Mouse (Mus musculus) liver, adult 2 months (tissue): ENCODE measurements around the gene Nsfl1c. TPM values are rescaled to one million over a fixed set of nuclear protein-coding genes. Genes with fewer than 3 reads are reported as not detected.
A peak's percentile ranks its signal among the peaks of the same experiment; 100 is the strongest.

Source experiments
- DNase-seq: peaks from one replicate; pipeline ENCODE4 v3.0.0-alpha.2; 2011; ENCODE audit warnings: low read depth, low spot score; ENCODE audit errors: extremely low read depth
- H3K27ac ChIP-seq: fragments of 200-500 bp; replicated peaks from 2 replicates; pipeline ENCODE4 v1.5.1; 2012; ENCODE audit warnings: low read depth, mild to moderate bottlenecking, control low read depth, inconsistent platforms, low read length; ENCODE audit not compliant: insufficient read depth
- H3K27me3 ChIP-seq: fragments of 200-500 bp; 2 replicates; pipeline ENCODE4 v1.6.1; 2012; ENCODE audit warnings: mild to moderate bottlenecking, moderate library complexity, low read length, inconsistent platforms; ENCODE audit not compliant: control insufficient read depth, insufficient read depth
- H3K36me3 ChIP-seq: fragments of 200-500 bp; 2 replicates; pipeline ENCODE4 v1.6.1; 2012; ENCODE audit warnings: low read length, inconsistent platforms; ENCODE audit not compliant: control insufficient read depth, insufficient read depth
- H3K4me1 ChIP-seq: fragments of 200-500 bp; 2 replicates; pipeline ENCODE4 v1.6.1; 2011; ENCODE audit warnings: low read length; ENCODE audit not compliant: control insufficient read depth, insufficient read depth
- H3K4me3 ChIP-seq: fragments of 200-500 bp; 2 replicates; pipeline ENCODE4 v1.5.1; 2011; ENCODE audit warnings: low read depth, mild to moderate bottlenecking, control low read depth, low read length, moderate library complexity; ENCODE audit not compliant: insufficient read depth
- H3K79me2 ChIP-seq: fragments of 200-500 bp; 2 replicates; pipeline ENCODE4 v1.6.1; 2012; ENCODE audit warnings: inconsistent platforms, mild to moderate bottlenecking, low read length, moderate library complexity; ENCODE audit not compliant: control insufficient read depth, insufficient read depth
- H3K9ac ChIP-seq: fragments of 200-500 bp; 2 replicates; pipeline ENCODE4 v1.6.1; 2012; ENCODE audit warnings: low read depth, mild to moderate bottlenecking, control low read depth, inconsistent platforms, low read length
- CTCF ChIP-seq: fragments of 200-500 bp; IDR thresholded peaks from 2 replicates; pipeline ENCODE4 v1.5.1; 2011; ENCODE audit warnings: low read depth, low read length, control low read depth
- POLR2A ChIP-seq: fragments of 200-500 bp; IDR thresholded peaks from 2 replicates; pipeline ENCODE4 v1.6.1; 2011; ENCODE audit warnings: low read length, control low read depth; ENCODE audit not compliant: insufficient read depth; ENCODE audit errors: extremely low read depth
- WGBS: fragments of 180-500 bp; shearing (Covaris S2); methylation state at CpG from one replicate; pipeline ENCODE4 v1.1.7; 2018; 5-methylcytosine and 5-hydroxymethylcytosine counted together
- polyA plus RNA-seq: library from polyadenylated mRNA; depleted of rRNA; stranded (reverse); fragments of >200 nt; gene quantifications from 2 replicates; pipeline ENCODE4 v1.2.3, GENCODE M21; 2012
- total RNA-seq: library from RNA; depleted of rRNA; stranded (reverse); fragments of >200 nt; gene quantifications from 2 replicates; pipeline ENCODE4 v1.2.3, GENCODE M21; 2014

Gene Nsfl1c
- total and polyA plus RNA-seq, 2 experiments, result 42.3 to 54.7 TPM

DNA sequence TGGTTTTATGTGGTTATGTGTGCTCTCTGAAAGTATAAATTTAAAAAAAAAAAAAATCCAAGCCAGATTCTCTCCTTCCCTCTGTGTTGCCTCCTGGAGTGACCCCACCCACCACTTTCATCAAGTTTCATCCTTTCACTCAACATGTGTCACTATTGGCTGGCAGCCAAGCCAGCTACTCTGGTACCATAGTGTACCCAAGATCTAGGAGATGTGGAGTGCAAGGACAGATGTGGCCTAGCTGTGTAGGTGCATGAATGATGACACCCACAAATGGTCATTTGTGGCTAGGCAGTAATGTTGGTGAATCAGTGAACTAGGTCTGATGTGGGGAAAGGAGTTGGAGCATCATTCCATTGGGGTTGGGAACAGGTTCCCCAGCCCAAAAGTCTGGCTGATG, 35.2 kb downstream of the Nsfl1c start:
- H3K4me1 ChIP-seq, result no peaks in the 10 kb centered on the region
- TF ChIP-seq POLR2A (no peak), CTCF (no peak)

DNA sequence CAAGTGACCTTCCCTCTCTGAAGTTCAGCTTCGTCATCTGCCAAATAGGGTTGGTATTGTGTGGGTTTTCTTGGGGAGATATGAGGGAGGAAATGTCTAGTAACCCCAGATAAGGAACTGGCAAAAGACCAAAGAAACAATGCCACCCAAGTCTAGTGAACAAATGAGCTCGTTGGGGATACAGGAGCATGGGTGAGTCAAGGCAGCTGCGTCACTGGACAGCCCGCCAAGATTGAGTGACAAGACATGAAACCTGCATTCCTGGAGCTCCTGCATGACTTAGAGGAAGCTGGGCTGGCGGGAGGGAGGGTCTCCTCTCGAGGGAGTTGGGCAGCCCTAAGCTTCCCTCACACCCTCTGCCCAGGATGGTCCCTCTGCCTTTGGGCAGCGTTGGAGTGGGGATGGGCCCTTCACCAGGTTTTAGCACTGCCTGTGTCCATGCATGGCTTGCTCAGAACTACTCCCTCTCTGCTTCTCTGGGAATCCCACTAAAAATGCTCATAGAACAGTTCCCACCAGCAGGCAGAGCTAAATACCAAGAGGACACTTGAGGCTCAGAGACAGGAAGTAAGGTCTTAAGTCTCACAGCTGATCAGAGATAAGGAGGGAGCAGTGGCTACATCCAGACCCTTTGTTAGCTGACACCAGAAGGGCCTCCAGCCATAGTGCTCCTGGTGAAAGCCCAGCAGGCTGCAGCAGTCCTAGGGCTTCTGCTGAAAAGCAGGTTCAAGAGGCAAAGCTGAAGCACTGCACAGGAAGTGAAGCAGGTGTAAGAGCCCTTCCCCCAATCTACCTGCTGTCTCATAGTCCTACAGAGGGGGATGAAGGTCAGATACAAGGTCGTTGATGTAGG, 36.6 kb downstream of the Nsfl1c start:
- Histone ChIP-seq H3K79me2 (no peaks in the 10 kb centered on the region), H3K27ac (no peak overlapping the region), H3K4me3 (no peak overlapping the region), H3K4me1 (no peaks in the 10 kb centered on the region), H3K36me3 (no peaks in the 10 kb centered on the region), H3K9ac (no peak overlapping the region), H3K27me3 (no peaks in the 10 kb centered on the region)
- 65% methylated on average over 8 of the region's 8 CpGs for WGBS
- no peak for TF ChIP-seq POLR2A
- TF ChIP-seq CTCF, result no peak
- DNase-seq, result no peak

More for the DNA sequence above, 35.2 kb downstream of the Nsfl1c start:
- no peak overlapping the region for H3K9ac ChIP-seq
- no peaks in the 10 kb centered on the region for H3K79me2 ChIP-seq
- no peaks in the 10 kb centered on the region for H3K36me3 ChIP-seq
- no peak overlapping the region for H3K27ac ChIP-seq
- DNase-seq, result no peak
- no peak overlapping the region for H3K4me3 ChIP-seq
- no peaks in the 10 kb centered on the region for H3K27me3 ChIP-seq

DNA sequence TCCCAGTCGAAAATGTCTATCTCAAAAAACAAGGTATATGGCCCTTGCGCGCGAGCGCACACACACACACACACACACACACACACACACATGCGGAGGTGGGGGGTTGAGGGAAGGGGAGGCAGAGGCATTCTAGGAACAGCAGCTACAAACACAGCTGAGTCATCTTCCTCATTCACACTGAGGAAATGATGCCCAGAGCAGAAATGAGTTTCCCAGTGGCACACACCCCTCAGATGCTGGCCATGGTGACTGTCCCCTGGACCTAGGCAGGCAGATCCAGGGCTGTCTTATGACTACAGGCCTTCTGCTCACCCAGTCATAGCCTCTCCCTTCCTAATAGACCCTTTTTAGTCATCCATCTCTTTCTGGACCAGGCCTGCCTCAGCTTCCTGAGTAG, 39.6 kb downstream of the Nsfl1c start:
- no peaks in the 10 kb centered on the region for H3K27me3 ChIP-seq
- no peak overlapping the region for H3K9ac ChIP-seq
- no peak for TF ChIP-seq CTCF
- TF ChIP-seq POLR2A, result no peak
- no peak overlapping the region for H3K4me3 ChIP-seq
- H3K36me3 ChIP-seq, result no peaks in the 10 kb centered on the region
- DNase-seq, result no peak
- no peaks in the 10 kb centered on the region for H3K79me2 ChIP-seq
- no peak overlapping the region for H3K27ac ChIP-seq
- peaks cover 5% of the 10 kb centered on the region; the same call in 1 of the 2 replicates for H3K4me1 ChIP-seq
- WGBS, result 86% methylated on average over 6 of the region's 6 CpGs

DNA sequence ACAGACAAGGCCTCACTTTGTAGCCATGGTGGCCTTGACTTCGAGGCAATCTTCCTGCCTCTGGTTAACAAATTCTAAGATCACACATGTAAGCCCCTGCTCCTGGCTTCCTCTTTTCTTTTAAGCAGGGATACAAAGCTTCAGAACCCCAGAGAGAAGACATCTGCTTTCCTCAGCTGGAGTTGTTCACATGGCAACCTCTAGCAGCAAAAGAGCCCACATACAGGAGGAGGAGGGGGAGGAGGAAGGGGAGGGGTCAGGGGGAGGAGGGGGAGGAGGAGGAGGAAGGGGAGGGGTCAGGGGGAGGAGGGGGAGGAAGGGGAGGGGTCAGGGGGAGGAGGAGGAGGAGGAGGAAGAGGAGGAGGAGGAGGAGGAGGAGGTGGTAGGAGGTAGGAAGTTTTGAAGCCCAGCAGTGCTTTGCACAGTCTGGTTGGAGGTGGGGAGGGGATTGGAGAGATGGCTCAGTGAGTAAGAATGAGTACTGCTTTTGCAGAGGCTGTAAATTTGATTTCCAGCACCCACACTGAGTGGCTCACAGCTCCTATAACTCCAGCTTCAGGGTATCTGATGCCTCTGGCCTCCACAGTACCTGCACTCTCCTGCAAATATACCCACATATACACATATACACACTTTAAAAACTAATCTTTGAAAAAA, 42.1 kb downstream of the Nsfl1c start:
- WGBS, result 57% methylated on average over 1 of the region's 1 CpGs
- TF ChIP-seq CTCF (no peak), POLR2A (no peak)
- peaks cover 5% of the 10 kb centered on the region; the same call in 1 of the 2 replicates for H3K4me1 ChIP-seq
- H3K27me3 ChIP-seq, result no peaks in the 10 kb centered on the region
- H3K27ac ChIP-seq, result no peak overlapping the region
- no peak overlapping the region for H3K4me3 ChIP-seq
- H3K9ac ChIP-seq, result no peak overlapping the region
- no peaks in the 10 kb centered on the region for H3K36me3 ChIP-seq
- no peaks in the 10 kb centered on the region for H3K79me2 ChIP-seq
- no peak for DNase-seq

DNA sequence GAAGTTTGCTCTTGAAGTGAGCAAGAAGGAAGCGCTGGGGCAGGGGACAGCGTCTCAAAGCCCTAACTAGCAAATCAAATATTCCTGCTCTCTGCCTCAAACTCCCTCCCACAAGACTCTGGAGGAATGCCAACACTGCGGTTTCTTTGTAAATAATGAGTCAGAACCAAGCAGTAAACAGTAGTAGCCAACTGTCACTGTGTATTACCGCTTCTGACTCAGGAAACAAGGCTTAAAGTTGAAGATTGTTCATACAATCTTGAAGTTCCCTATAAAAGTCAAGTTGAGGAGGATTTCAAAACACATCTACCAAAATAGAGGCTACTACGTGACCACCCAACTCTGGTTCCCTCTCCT, 42.6 kb downstream of the Nsfl1c start:
- no peaks in the 10 kb centered on the region for H3K36me3 ChIP-seq
- H3K9ac ChIP-seq, result no peak overlapping the region
- WGBS, result 19% methylated on average over 5 of the region's 5 CpGs
- no peak overlapping the region for H3K4me3 ChIP-seq
- H3K4me1 ChIP-seq, result peaks cover 5% of the 10 kb centered on the region; the same call in 1 of the 2 replicates
- H3K27ac ChIP-seq, result no peak overlapping the region
- H3K79me2 ChIP-seq, result no peaks in the 10 kb centered on the region
- no peaks in the 10 kb centered on the region for H3K27me3 ChIP-seq
- peak; percentile 53 for DNase-seq
- TF ChIP-seq POLR2A, result no peak
- TF ChIP-seq CTCF, result no peak

DNA sequence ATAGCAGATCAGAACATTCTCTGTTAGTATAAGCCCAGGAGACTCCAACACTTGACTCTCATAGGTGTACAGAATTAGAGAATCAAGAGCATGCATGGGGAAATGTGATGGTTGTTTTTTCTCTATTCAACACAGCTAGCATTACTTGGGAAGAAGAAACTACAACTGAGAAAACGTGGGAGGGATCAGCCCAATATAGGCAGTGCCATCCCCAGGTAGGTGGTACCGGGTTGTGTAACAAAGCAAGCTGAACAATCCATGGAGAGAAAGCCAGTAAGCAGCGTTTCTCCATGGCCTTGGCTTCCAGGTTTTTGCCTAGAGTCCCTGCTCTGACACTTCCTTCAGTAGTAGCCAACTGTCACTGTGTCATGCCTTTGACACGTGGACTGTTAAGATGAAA, 44.7 kb downstream of the Nsfl1c start:
- DNase-seq, result no peak
- Histone ChIP-seq H3K36me3 (no peaks in the 10 kb centered on the region), H3K4me1 (peaks cover 5% of the 10 kb centered on the region; the same call in 1 of the 2 replicates), H3K27ac (no peak overlapping the region), H3K27me3 (no peaks in the 10 kb centered on the region), H3K4me3 (no peak overlapping the region), H3K9ac (no peak overlapping the region), H3K79me2 (peaks cover 4% of the 10 kb centered on the region; the same call in 1 of the 2 replicates)
- WGBS, result 76% methylated on average over 4 of the region's 4 CpGs
- no peak for TF ChIP-seq CTCF
- TF ChIP-seq POLR2A, result no peak
